Mouse (Mus musculus) cerebellum, adult 11-12 months (tissue): ENCODE results near the gene Crip2.
A peak's percentile ranks its signal among the peaks of the same experiment; 100 is the strongest.

Experiments used
- DNase-seq: peaks from one replicate; pipeline ENCODE4 v3.0.0; 2022

Crip2 gene

DNA sequence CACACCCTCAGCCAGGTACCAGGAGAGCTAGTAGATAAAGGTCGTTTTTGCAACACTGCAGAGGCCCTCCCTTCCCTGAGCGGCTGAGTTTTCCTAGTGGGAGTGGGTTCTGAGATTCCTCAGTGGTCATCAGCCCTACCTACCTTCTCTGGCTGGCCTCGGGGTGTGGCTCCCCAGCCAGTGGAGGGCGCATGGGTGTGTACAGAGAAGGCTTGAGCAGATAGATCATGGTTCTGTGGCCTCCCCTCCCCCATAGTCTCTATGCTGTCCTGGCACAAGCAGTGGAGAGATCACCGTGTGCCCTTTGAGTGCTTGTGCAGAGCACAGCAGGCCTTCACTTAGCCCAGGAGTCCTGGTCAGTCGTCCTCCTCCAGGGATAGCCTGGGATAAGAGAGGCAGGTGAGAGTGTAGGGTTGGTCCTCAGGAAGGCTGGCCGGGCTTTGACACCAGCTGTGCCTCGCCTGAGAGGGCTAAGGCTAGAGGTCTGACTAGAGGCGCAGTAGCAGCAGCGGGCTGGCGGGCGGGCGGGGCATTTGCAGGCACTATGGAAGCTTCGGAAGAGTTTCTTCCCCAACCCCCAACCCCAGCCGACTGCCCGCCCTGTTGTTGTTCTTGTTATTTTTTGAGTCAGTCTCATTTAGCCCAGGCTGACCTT lies 8.5 kb downstream of the Crip2 start:
- DNase-seq: peak; percentile 51

DNA sequence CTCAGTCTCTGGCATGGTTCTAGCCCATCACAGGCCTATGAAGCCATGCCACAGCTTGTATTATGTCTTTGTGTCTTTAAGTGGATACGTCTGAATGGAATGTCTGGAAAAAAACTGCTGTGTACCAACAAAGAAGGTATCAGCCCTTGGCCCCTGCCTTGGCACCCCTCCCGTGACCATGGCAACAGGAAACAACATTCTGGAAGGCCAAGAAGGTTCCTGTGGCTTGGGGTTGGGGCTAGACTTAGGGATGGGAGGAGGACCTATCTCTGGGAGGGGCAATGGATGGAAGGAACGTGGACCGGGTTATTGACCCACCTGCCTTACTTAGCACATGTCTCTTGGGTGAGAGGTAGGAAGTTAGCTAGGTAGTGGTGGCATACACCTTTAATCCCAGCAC lies 9.3 kb downstream of the Crip2 start:
- no peak for DNase-seq

DNA sequence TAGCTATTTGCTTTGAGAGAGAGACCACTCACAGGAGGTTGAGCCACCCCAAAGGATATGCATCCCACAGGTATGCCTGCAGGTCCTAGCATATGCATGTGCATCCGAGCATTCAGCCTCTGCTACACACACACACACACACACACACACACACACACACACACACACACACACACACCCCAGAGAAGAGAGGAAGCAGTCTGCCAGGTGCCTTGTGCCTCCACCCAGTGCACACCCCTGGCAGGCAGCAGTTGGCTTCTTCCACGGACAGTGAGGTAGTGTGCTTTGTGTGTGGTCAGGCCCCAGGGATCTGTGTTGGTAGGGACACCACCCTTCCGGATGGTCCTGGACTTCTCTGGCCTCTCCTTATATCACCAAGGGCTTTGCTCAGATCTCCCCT lies 9.9 kb downstream of the Crip2 start:
- DNase-seq: no peak

DNA sequence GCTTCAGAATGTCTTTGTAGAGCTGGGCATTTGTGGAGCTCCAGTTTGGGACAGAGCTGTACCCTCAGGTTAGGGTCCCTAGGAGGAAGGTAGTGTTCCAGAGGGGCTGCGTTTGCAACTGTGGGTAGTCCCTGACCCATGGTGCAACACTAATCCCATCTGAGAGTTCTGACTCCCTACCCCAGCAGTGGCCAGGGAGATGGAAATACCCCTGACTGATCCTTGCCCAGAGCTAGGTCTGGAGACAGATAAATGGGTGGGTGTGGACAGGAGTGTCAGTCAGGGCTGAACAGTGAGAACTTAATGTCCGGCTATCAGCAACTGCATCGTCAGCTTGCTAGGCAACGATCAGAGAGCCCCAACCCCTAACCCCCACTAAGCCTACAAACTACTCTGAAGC lies 10.6 kb downstream of the Crip2 start:
- DNase-seq: no peak

DNA sequence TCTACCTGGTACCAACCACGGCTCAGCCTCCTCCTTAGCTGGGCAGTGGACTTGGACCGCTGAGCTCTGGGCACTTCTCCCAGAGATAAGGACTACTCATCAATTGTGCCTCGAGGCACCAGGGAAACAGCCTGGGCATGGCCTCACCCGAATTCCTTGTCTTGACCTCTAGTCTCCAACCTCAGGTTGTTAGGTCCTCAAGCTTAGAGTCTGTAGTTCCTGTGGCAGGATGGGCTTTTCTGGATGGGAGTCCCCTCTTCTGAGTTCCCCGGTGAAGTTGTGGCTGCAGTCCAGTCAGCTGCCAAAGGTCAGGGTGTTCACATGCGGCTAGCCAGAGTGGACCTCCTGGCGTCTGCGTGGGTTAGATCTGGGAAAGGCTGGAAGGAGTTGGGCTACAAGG lies 11.0 kb downstream of the Crip2 start:
- DNase-seq: no peak

DNA sequence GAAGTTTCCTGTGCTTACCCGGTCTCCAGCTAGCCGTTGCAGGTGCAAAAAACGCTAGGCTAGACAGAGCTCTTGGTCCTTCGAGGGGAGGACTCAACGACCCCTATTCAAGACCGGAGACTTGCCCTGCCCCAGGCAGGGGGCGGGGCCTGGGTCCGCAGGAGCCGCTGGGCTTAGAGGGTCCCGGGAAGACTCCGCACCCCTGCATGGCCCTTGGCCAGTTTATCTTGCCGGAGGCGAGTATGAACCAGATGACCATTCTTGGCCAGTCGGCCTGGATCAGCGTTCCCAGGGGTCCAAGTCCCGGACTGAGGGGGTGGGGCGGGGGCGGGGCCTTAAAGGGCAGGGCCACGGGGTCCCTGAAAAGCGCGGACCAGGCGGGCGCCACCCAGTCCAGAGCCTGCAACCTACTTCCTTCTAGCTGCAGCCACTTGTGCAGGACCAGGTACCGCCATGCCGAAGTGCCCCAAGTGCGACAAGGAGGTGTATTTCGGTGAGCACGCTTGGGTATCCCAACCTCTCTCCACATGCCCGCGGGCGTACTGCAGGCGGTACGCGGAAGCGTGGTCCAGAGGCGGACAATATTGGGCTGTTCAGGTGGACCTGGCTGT lies 11.7 kb downstream of the Crip2 start:
- DNase-seq: no peak

DNA sequence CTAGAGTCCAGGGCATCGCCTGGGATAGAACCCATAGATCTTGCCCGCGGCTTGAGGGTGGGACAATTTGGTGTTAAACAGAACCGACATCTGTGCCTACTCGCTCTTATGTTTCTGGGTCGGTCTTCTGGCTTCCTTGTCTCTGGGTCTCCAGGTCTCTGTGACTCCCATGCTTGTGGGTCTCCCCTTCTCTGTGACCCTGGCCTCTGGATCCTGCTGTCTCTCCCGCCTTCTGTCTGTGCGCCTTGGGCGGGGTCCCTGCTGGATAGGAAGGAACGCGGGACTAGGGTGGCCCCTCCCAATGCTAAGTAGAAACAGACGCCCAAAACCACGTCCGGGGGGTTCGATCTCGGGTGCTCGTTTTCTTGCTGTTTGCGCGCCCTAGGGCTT lies 12.2 kb downstream of the Crip2 start:
- DNase-seq: peak; percentile 23

DNA sequence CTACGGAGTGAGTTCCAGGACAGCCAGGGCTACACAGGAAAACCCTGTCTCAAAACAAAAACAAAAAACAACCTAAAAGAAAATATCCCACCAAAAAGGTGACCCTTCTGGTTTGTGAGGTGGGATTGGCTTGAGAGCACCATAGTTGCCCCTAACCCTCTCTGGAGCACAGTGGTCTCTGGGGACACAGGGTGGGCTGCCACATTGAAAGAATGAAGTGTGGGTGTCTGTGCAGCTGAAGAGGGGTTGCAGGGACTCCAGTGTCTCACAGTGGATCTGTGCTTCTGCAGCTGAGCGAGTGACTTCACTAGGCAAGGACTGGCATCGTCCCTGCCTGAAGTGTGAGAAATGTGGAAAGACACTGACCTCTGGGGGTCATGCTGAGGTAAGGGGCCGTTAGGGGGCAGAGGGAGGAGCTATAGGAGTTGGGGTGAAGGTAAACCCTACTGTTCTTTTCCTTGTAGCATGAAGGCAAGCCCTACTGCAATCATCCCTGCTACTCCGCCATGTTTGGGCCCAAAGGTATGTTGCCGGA lies 13.0 kb downstream of the Crip2 start:
- DNase-seq: peak; percentile 28

DNA sequence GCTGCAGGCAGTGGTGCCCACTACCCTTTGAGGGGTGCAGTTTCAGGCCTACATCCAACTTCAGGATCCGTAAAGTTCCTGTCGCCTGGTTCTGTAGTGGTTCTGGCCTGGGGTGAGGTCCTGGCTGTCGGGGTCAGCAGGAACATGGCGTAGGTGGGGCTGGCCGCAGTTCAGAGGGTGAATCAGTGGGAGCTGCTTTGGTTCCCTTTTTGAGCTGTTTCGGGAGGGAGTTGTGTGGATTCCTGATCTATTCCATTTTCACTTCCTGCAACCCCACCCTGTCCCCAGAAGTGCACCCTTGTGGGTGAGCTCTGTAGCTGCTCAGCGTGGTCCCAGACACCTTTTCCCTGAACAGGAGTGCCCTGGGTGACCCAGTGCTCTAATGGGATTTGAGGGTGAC lies 13.9 kb downstream of the Crip2 start:
- DNase-seq: peak; percentile 46

DNA sequence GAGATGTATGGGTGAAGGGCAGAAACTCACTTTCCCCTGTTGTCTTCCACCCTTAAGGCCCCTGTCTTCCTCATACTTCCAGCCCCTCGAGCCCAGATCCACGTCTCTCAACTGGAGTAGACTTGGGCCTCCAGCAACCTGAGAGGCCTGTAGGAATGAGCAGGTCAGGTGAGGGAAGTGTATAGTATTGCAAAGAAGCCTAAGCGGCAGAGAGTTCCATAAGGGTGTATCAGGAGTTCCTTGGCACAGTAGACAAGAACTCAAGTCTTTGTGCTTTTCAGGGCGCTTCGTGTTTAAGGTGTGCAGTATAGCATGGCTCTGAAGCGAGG lies 14.7 kb downstream of the Crip2 start:
- DNase-seq: no peak

DNA sequence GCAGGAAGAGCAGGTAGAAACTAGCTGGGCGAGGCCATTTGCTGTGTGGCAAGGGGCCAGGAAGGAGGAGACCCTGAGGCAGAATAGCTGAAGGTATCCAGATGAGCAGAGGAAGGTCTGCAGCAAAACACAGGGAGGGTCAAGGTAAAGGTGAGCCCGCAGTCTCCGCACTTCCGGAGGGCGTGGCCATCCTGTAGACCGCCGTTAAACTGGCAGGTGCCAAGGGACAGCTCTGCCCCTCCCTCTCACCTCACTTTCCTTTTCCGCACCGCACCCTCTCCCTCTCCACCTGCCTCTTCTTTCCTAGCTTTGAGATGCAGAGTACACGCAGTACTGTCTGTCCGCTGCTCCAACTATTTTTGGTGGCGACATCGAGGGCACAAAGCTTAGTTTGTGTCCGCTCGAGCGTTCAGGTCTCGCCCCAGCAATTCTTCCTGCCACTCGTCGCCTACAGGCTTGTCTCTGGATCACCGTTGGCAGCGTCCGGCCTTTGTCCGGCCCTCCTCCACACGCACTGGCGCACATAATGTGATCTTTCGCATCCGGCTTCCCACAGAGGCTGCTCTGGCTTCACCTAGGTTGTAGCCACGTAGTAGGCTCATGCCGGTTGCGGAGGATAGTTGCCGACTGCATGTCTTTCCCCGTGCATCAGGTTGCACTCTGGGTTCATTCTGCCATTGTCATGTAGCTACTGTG lies 15.2 kb downstream of the Crip2 start:
- DNase-seq: peak; percentile 74

DNA sequence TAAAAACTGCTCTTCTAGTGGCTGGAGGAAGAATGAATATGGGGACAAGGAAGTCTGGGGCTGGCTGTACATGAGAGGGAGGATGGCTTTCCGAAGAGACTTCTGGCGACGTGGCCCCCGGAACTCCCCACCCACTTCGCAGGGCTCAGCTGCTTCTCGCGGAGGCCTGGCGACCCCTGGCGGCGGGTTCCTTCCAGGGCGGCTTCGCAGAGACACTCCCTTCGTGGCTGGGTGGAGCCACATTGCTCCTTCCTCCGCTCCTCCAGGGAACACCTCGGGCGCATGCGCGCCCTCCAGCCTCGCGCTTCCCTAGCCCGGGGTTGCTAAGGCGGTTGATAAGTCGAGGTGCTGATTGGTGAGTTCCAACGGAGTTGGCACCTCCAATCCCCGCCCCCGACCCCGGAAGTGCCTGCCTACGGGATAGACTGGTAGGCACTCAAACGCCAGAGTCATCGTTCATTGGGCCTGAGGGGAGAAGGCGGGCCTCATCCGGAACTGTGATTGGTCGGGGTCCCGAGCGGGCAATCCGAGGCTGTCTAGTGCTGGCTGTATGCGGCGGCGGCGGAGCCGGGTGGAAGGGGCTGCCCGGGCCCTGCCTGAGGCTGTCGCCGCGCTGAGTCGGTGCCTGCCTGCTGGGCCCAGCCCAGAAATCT lies 16.0 kb downstream of the Crip2 start, which contains the start of gene Tedc1:
Gene Tedc1, plus strand, starts transcription at position 535 of the 653 bp plus-strand sequence.
- peak; percentile 100 for DNase-seq

DNA sequence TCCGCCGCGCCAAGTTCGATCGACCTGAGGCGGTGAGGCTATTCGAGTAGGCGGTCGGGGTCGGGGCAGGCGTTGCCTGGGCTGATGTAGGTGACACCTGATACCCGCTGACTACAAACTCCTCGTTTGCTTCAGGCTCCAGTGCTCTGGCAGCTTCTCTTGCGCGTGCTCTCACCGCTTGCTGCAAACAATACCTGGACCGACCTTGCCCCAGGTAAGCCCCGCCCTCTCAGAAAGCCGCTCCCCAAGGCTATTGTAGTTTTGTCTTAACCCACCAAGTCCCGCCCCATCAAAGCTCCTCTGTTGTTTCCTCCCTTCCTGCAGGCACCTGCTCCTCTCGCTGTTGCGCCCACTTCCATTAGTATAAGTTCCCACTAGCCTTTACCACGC lies 16.5 kb downstream of the Crip2 start:
- DNase-seq: no peak

DNA sequence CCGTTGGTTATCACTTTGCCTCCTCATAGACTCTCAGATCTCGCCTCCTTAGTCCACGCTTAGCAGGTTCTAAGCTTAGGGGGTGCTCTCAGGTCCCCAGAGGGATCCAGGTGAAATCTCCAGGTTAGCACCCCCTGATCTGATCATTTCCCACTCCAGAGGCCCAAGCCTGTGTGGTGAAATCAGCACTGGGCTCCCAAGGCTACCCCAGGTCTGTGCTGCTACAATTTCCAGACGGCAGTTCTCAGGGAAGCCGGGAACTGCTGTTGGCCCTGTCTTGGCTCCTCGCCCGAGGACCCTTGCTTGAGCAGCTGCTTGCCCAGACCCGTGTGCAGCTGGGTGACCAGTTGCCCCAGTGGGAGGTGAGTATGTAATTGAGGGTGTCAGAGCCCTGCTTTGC lies 17.0 kb downstream of the Crip2 start:
- DNase-seq: peak; percentile 69

DNA sequence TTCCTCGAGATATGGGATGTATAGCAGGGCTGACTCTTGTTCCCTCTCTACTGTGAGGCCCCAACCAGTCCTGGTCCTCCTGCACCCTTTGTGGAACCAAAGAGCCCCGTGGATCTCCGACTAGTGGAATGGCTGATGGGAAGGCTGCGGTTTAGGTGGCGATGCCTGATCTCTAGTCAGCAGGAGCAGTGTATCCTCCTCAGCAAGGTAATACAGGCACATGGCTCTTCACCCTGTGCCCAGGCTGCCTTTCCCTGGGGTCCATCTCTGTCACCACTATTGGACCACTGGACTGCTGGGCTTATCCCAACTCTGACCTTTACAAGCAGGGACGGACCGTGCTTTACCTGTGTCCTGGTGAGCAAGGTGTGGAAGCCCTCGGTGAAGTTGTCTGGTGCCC lies 17.5 kb downstream of the Crip2 start:
- DNase-seq: peak; percentile 31

DNA sequence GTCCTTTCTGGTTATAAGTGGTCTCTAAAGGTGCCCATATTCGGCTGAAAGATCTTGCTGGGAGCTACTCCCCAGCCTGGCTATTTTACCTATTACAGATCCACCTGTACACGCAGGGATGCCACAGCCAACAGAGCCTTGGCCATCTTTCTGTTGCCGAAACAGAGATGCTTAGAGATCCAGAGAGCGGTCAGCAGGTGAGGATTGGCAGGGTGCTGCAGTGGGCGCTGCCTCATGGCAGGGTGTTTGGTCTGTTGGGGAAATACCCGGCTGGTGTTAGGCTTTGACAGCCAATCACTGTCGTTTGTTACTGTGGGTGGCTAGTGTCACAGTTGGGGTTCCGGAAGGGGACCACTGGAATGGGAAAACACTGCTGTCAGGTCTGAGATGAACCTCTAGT lies 17.9 kb downstream of the Crip2 start:
- DNase-seq: peak; percentile 33

DNA sequence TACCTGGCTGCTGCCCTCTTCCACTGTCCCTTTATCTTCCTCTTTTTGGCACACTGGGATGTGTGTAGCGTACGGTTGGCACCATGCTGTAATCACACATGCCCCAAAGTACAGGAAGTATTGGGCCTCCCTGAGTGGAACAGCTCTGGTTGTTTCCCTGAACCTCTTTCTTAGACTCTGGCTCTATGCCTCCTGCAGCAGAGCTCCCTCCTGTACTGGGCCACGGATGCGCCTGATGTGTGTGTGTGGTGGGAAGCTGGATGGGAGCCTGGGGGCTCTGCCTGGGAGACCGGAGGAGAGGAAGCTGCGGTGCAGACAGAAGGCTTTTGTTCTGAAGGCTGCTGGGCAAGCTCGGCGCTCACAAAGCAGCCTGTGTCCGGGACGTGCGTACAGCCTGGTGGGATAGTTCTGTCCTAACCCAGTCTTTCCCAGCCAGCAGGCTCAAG lies 23.5 kb downstream of the Crip2 start:
- DNase-seq: peak; percentile 62

DNA sequence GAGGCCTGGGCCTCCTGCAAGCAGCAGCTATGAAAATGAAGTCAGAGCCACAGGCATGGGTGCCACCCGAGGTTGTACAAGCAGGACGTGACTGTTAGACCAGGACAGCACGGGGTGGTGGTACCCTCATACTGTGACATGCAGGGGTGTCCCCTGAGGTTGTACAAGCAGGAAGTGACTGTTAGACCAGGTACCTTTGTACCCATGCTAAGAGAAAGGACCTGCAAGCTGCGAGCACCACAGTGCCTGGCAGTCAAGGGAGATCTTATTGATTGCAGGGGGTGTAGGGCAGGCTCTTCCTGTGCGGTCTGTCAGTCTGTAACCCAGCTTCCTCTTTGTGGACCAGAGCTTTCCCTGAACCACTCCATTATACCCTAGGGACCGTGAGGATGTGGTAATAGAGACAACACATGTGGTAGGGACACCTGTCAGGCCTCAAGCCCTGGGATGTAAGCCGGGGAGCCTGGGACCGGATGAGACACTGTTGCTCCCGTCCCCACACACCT lies 28.0 kb downstream of the Crip2 start:
- DNase-seq: no peak

DNA sequence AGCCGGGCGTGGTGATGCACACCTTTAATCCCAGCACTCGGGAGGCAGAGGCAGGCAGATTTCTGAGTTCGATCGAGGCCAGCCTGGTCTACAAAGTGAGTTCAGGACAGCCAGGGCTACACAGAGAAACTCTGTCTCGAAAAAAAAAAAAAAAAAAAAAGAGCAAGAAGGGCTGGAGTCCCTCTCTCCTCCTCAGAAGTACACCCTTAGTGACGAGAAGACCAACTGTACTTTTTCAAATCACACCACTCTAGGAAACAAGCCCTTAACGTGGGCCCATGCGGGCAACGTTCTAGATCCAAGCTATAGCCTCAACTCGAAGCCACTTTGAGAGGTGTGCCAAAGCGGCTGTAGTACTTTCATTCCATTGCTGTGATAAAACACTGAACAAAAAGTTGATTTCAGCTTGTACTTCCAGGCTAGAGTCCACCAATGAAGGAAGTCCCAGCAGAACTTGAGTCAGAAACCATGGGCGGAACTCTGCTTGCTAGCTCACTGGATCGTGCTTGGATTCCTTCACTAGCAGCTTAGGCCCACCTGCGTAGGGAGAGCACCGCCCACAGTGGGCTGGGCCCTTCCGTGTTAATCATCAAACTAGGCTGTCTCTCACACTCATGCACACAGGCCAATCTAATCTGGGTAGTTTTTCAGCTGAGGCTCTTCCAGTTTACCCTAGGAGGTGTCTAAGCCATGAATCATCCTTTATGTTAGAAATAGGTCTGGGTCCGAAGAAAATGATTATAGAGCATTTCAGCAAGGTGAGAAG lies 37.1 kb downstream of the Crip2 start:
- no peak for DNase-seq

DNA sequence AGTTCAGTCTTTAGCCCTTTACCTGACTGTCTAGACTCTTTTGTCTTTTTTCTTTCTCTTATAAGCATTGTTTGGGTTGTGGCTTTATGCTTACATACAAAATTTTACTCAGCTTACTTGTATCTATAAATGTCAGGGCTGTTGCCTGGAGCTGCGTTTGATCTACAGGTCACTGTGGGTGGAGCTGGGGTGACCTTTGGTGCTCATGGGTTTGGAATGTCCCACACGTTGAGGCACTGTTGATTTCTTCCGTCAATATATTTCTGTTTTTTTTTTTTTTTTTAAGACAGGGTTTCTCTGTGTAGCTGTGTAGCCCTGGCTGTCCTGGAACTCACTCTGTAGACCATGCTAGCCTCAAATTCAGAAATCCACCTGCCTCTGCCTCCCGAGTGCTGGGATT lies 41.0 kb downstream of the Crip2 start:
- DNase-seq: no peak

DNA sequence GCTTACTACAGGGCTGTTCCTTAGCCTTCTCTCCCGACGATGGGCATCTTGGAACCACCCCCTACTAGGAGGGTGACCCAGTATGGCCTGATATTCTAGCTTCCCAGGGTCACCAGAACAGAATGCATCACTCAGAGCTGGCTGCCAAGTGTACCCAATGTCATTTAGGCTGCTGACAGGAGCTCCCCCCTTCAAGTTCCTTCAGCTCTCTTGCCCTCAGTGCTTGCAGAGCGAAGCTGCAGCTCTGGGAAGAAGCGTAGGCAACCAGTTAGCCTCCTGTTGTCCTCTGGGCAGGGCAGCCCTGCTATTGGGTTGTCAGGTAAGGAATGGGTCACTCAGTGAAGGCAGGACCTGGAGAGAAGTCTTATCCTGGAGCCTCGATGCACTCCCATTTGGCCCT lies 44.9 kb downstream of the Crip2 start:
- DNase-seq: peak; percentile 31

DNA sequence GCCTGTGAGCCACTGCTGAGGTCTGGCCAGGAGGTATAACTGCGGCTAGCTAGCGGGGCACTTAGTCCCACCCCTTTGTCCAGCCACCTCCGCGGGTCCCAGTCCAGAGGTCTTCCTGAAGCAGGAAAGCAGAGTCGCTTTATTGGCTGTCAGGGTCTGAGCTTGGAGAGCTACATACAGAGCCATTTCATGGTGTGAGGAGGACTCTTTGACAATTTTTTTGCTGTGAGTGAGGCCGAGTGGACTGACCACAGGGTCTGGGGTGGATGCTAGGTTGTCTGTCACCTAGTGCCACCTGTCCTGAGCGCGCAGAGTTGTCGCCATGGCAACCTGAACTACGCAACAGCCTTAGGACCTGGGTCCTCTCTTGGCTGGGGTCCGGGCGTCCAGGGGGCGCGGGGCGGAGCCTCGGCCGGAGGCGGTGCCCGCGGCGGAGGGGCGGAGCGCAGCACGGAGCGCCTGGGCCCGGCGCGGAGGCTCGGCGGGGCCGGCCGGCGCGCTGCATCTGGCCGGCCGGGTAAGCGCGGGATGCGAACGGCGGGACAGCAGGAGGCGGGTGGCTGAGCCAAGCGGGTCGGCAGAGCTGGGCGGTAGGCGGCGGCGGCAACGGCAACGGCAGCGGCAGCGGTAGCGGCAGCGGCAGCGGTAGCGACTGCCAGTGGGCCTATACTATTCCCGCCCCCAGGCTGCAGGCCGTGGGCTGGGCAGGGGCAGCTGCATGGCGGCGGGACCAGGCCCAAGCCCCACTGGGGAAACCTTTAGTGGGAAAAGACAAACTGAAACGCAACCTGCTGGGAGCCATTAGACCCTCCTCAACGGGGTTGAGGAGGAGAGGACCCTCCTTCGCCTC lies 45.6 kb downstream of the Crip2 start, which contains the start of gene Tmem121:
Gene Tmem121, plus strand, starts transcription at position 489 of the 850 bp plus-strand sequence.
- peak; percentile 73 for DNase-seq
